Mouse (Mus musculus) myocyte (in vitro differentiated cells): ENCODE results near the gene Nuak2. TPM values are rescaled to one million over a fixed set of nuclear protein-coding genes. Genes with fewer than 3 reads are reported as not detected.
"Not testable (repeated sequence)": the region's sequence is repeated elsewhere in the genome, so short reads cannot be mapped to it uniquely, and the experiment has no call there.

Experiments used
- H3K27me3 ChIP-seq: one replicate; pipeline ENCODE4 v1.6.1; 2011; ENCODE audit not compliant: control insufficient read depth, insufficient read depth, insufficient read length
- H3K36me3 ChIP-seq: one replicate; pipeline ENCODE4 v1.6.1; 2011; ENCODE audit not compliant: control insufficient read depth, insufficient read depth
- H3K4me2 ChIP-seq: one replicate; pipeline ENCODE4 v1.6.1; 2011; ENCODE audit warnings: low read depth, control low read depth
- H3K4me3 ChIP-seq: one replicate; pipeline ENCODE4 v1.5.1; 2011; ENCODE audit warnings: mild to moderate bottlenecking, control low read depth, moderate library complexity
- H3K79me2 ChIP-seq: one replicate; pipeline ENCODE4 v1.6.1; 2011; ENCODE audit not compliant: control insufficient read depth, insufficient read depth
- H3ac ChIP-seq: one replicate; pipeline ENCODE4 v1.6.1; 2011; ENCODE audit not compliant: control insufficient read depth, insufficient read length
- CEBPB ChIP-seq: IDR thresholded peaks from 2 replicates; pipeline ENCODE4 v1.6.1; 2011; ENCODE audit warnings: mild to moderate bottlenecking, moderate library complexity; ENCODE audit not compliant: poor library complexity, insufficient read depth, severe bottlenecking
- E2F4 ChIP-seq: IDR thresholded peaks from one replicate; pipeline ENCODE4 v1.6.1; 2011; ENCODE audit warnings: mild to moderate bottlenecking, control low read depth, moderate library complexity; ENCODE audit not compliant: insufficient read depth
- MAX ChIP-seq: IDR thresholded peaks from one replicate; pipeline ENCODE4 v1.6.1; 2011; ENCODE audit warnings: low read depth, mild to moderate bottlenecking, control low read depth
- MYOD1 ChIP-seq, 3 experiments: IDR thresholded peaks; one replicate each; pipeline ENCODE4 v1.6.1; 2011; ENCODE audit warnings: control low read depth in 2 of 3, low read depth in 2 of 3, mild to moderate bottlenecking in 2 of 3, moderate library complexity in 1 of 3; ENCODE audit not compliant: insufficient read length in 2 of 3, control insufficient read depth in 1 of 3
- MYOG ChIP-seq, 3 experiments: IDR thresholded peaks; one replicate each; pipeline ENCODE4 v1.6.1; 2011; ENCODE audit warnings: control low read depth in 2 of 3, low read depth in 2 of 3, mild to moderate bottlenecking in 2 of 3; ENCODE audit not compliant: insufficient read length in 2 of 3, control insufficient read depth in 1 of 3, insufficient read depth in 1 of 3
- POLR2A ChIP-seq: IDR thresholded peaks from one replicate; pipeline ENCODE4 v1.6.1; 2011; ENCODE audit warnings: low read depth, mild to moderate bottlenecking, control low read depth, moderate library complexity; ENCODE audit not compliant: insufficient read length
- POLR2AphosphoS2 ChIP-seq: IDR thresholded peaks from one replicate; pipeline ENCODE4 v1.6.1; 2011; ENCODE audit warnings: low read depth, control low read depth; ENCODE audit not compliant: insufficient read length
- REST ChIP-seq: IDR thresholded peaks from one replicate; pipeline ENCODE4 v1.6.1; 2011; ENCODE audit warnings: mild to moderate bottlenecking, control low read depth, moderate library complexity; ENCODE audit not compliant: insufficient read depth, insufficient read length
- SRF ChIP-seq: IDR thresholded peaks from one replicate; pipeline ENCODE4 v1.6.1; 2011; ENCODE audit warnings: low read depth; ENCODE audit not compliant: control insufficient read depth, insufficient read length
- TCF12 ChIP-seq: IDR thresholded peaks from one replicate; pipeline ENCODE4 v1.6.1; 2011; ENCODE audit warnings: mild to moderate bottlenecking, control low read depth; ENCODE audit not compliant: poor library complexity, insufficient read depth, severe bottlenecking
- TCF3 ChIP-seq: IDR thresholded peaks from one replicate; pipeline ENCODE4 v1.6.1; 2011; ENCODE audit warnings: low read depth, control low read depth; ENCODE audit not compliant: insufficient read length
- USF1 ChIP-seq: IDR thresholded peaks from one replicate; pipeline ENCODE4 v1.6.1; 2011; ENCODE audit warnings: low read depth, mild to moderate bottlenecking, control low read depth, moderate library complexity
- polyA plus RNA-seq: library from polyadenylated mRNA; unstranded; fragments of >200 nt; fragmentation: generic; extraction: Trizol; gene quantifications from one replicate; pipeline ENCODE4 v1.2.1, GENCODE M21; 2012; ENCODE audit warnings: missing spikeins

Nuak2 gene
- polyA plus RNA-seq, 1 experiment = 6.0 TPM

DNA sequence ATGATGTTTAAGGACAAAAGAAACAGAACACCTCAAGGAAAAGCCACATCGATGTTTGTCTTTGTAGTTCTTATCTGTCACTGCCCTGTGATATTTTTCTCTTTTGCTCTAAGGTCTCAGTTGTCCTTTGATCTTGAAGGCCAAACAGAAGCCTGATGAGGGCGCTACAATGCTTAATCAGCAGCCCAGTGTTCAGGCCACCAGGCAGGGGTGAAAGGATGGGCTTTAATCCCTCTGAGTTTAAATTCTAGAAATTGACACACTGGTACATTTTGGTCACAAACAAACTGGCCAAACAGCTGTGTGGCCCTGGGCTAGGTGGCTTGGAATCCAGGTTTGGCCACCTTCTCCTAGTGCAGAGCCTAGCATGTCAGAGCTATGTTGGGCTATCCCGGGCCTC, 39.2 kb upstream of the Nuak2 start:
- Histone ChIP-seq H3K36me3 (no peaks in the 10 kb centered on the region), H3K4me2 (no peak overlapping the region), H3ac (no peak overlapping the region), H3K4me3 (no peak overlapping the region), H3K79me2 (no peaks in the 10 kb centered on the region), H3K27me3 (no peaks in the 10 kb centered on the region)
- TF ChIP-seq POLR2A = no peak

DNA sequence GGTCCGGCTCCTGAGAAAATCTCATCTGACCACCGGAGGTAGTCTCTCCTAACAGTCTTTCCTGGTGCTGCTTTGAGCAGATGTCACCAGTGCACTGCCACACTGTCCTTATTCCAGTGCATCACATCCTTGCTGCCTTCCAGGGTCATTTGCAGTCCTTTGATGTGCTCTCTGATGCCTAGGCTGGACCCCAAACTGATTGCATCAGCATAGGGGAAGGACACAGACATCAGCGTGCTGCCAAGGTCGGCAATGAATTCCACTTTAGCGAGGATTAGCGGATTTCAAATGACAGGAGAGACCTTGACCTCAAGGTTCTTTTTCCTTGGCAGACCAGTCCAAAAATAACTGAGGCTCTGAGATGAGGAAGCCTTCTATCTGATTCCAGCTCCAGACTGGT, 38.8 kb upstream of the Nuak2 start:
- Histone ChIP-seq H3K36me3 (no peaks in the 10 kb centered on the region), H3K4me2 (no peak overlapping the region), H3K27me3 (no peaks in the 10 kb centered on the region), H3ac (no peak overlapping the region), H3K79me2 (no peaks in the 10 kb centered on the region), H3K4me3 (no peak overlapping the region)
- no peak for TF ChIP-seq E2F4

DNA sequence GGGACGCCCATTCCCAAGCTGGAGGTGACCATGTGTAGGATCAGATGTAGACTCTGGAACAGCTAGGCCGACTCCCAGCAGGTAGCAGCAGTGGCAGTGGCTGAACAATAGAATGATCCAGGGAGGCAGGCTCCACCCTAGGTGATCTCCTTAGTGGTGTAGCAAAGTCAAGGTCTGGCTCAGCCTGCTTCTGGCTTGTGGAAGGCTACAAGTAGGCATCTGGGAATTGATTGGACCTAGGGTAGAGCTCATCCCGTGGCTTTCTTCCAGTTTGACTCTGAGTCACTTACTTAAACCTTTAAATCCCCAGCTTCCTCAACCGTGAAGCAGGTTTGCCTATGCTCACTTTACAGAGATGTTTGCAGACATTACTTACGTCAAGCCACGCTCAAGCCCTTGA, 35.3 kb upstream of the Nuak2 start:
- not testable (repeated sequence) for H3K4me2 ChIP-seq, H3K27me3 ChIP-seq, H3K36me3 ChIP-seq, H3ac ChIP-seq, H3K79me2 ChIP-seq, H3K4me3 ChIP-seq

DNA sequence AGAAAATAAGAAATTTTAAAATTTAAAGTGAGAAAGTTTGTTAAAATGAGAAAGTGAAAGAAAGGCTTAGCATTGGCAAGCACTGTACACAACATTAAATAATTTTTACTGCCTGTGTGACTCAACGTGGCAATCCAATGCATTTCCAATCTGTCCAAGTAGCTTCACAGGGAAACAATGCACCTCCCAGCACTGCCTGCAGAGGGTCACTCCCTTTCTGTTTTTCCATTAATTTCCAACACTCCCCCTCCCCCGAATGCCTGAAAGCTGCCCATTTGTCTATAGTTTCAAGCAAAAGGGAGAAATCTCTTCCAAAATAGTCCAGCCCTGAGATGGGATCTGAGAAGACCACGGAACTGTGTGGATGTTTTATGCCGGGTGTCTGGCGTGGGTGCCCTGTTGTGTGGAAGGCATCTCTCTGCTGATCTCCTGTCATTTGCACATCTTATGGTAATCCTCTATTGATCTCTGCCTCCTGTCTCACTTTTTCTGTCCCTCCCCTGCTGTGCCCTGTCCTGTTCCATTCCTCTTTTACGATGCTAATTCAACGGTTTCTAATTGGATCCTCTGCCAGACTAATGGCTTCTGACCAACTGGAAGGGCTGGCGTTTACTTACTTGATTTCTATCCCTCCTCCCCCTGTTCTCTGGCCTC, 34.3 kb upstream of the Nuak2 start:
- no peak for TF ChIP-seq POLR2AphosphoS2
- TF ChIP-seq E2F4 = no peak
- TF ChIP-seq MYOD1 (IDR thresholded peaks at IDR 0.05; ENCODE audit: control insufficient read depth in 1 of 3, insufficient read length in 2 of 3, low read depth in 2 of 3) = no peak
- TF ChIP-seq POLR2A = no peak
- TF ChIP-seq SRF = no peak
- no peak for TF ChIP-seq MAX
- TF ChIP-seq TCF3 = no peak
- no peak for TF ChIP-seq MYOG (IDR thresholded peaks at IDR 0.05; ENCODE audit: control insufficient read depth in 1 of 3, insufficient read depth in 1 of 3, insufficient read length in 2 of 3, low read depth in 2 of 3)
- TF ChIP-seq TCF12 = no peak
- no peak for TF ChIP-seq REST
- TF ChIP-seq USF1 = no peak
- TF ChIP-seq CEBPB = no peak
- Histone ChIP-seq H3K36me3 (no peaks in the 10 kb centered on the region), H3K4me3 (no peak overlapping the region), H3K79me2 (no peaks in the 10 kb centered on the region), H3K4me2 (no peak overlapping the region), H3ac (no peak overlapping the region), H3K27me3 (no peaks in the 10 kb centered on the region)

DNA sequence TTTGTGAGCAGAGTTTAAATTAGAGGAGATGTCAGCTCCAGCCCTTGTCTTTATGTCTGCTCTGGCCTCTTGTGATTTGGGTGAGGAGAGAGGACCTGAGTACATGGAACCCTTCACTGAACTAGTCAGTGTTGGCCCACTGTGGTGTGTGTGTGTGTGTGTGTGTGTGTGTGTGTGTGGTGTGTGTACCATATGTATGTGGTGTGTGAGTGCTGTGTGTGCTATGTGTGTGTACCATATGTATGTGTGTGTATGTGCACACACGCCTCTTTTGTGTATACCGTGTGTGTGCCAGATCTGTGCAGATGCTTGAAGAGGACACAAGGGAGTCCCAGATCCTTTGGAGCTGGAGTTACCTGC, 33.8 kb upstream of the Nuak2 start:
- Histone ChIP-seq H3ac (no peak overlapping the region), H3K36me3 (no peaks in the 10 kb centered on the region), H3K4me3 (no peak overlapping the region), H3K27me3 (no peaks in the 10 kb centered on the region), H3K79me2 (no peaks in the 10 kb centered on the region), H3K4me2 (no peak overlapping the region)
- no peak for TF ChIP-seq E2F4
- TF ChIP-seq TCF12 = no peak
- no peak for TF ChIP-seq POLR2AphosphoS2
- no peak for TF ChIP-seq CEBPB
- no peak for TF ChIP-seq USF1
- TF ChIP-seq MAX = no peak

DNA sequence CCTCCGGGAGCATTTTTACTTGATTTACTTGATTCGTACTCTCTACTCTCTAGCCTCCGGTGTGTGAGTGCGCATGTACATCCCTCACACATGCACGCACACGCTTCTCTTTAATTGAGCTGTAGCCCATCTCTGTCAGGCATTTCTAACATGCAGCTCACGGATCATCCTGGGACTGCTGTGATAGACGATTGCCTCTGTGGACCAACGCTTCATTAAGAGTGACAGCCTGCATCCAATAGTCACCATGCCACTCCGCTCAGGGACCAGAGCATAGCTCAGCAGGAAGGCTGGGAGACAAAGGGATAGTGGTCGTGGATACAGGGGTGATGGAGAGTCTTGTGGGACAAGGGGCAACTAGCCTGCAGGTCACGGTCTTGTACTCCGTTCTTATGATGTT, 32.9 kb upstream of the Nuak2 start:
- TF ChIP-seq MAX = no peak
- no peak for TF ChIP-seq MYOD1 (IDR thresholded peaks at IDR 0.05; ENCODE audit: control insufficient read depth in 1 of 3, insufficient read length in 2 of 3, low read depth in 2 of 3)
- TF ChIP-seq POLR2AphosphoS2 = no peak
- no peak for TF ChIP-seq TCF3
- TF ChIP-seq E2F4 = no peak
- TF ChIP-seq POLR2A = no peak
- TF ChIP-seq REST = no peak
- no peak for TF ChIP-seq TCF12
- TF ChIP-seq MYOG (IDR thresholded peaks at IDR 0.05; ENCODE audit: control insufficient read depth in 1 of 3, insufficient read depth in 1 of 3, insufficient read length in 2 of 3, low read depth in 2 of 3) = no peak
- no peak for TF ChIP-seq USF1

More for the DNA sequence above, 32.9 kb upstream of the Nuak2 start:
- Histone ChIP-seq H3K36me3 (no peaks in the 10 kb centered on the region), H3K79me2 (no peaks in the 10 kb centered on the region), H3ac (no peak overlapping the region), H3K4me2 (no peak overlapping the region), H3K27me3 (no peaks in the 10 kb centered on the region), H3K4me3 (no peak overlapping the region)
